Mouse (Mus musculus): ENCODE data around the gene Epdr1. TPM values are rescaled to one million over a fixed set of nuclear protein-coding genes. Genes with fewer than 3 reads are reported as not detected.
"Not testable (repeated sequence)": the region's sequence is repeated elsewhere in the genome, so short reads cannot be mapped to it uniquely, and the experiment has no call there.

The Epdr1 gene
- polyA plus RNA-seq, 1 experiment from 2014 or later, result 16.9 TPM

GRCm38 (mm10) chr13:19590996-19591759 is 28.5 kb downstream of the Epdr1 start:
- ATAC-seq (ENCODE audit: low FRiP score) (no peak), DNase-seq (ENCODE audit: low spot score) (no peak)
- no peak overlapping the region for H3K4me2 ChIP-seq (replicated peaks; ENCODE audit: low read depth, low read length)
- H3K9ac ChIP-seq (ENCODE audit: low read depth, low read length), result no peak overlapping the region
- H3K36me3 ChIP-seq (ENCODE audit: control insufficient read depth, insufficient read depth, low read length), result no peaks in the 10 kb centered on the region
- WGBS, result 89% methylated on average over 3 of the region's 3 CpGs
- no peak overlapping the region for H3K27ac ChIP-seq (ENCODE audit: low read depth, low read length)
- H3K4me3 ChIP-seq (ENCODE audit: low read depth, low read length), result no peak overlapping the region
- no peaks in the 10 kb centered on the region for H3K9me3 ChIP-seq (ENCODE audit: control insufficient read depth, low read length)
- H3K4me1 ChIP-seq (replicated peaks; ENCODE audit: control insufficient read depth, insufficient read depth, low read length), result no peaks in the 10 kb centered on the region
- no peaks in the 10 kb centered on the region for H3K27me3 ChIP-seq (ENCODE audit: control insufficient read depth, insufficient read depth, low read length)

GRCm38 (mm10) chr13:19575947-19576346 is 43.8 kb downstream of the Epdr1 start:
- Histone ChIP-seq H3K4me3 (ENCODE audit: low read depth, low read length) (no peak overlapping the region), H3K9me3 (ENCODE audit: control insufficient read depth, low read length) (no peaks in the 10 kb centered on the region), H3K4me1 (replicated peaks; ENCODE audit: control insufficient read depth, insufficient read depth, low read length) (no peaks in the 10 kb centered on the region), H3K27me3 (ENCODE audit: control insufficient read depth, insufficient read depth, low read length) (no peaks in the 10 kb centered on the region), H3K36me3 (ENCODE audit: control insufficient read depth, insufficient read depth, low read length) (no peaks in the 10 kb centered on the region), H3K9ac (ENCODE audit: low read depth, low read length) (no peak overlapping the region), H3K4me2 (replicated peaks; ENCODE audit: low read depth, low read length) (no peak overlapping the region), H3K27ac (ENCODE audit: low read depth, low read length) (no peak overlapping the region)
- DNase-seq (ENCODE audit: low spot score), result no peak
- ATAC-seq (ENCODE audit: low FRiP score), result no peak
- WGBS, result 90% methylated on average over 3 of the region's 3 CpGs

GRCm38 (mm10) chr13:19574723-19575122 is 45.0 kb downstream of the Epdr1 start:
- 88% methylated on average over 2 of the region's 2 CpGs for WGBS
- not testable (repeated sequence) for H3K36me3 ChIP-seq (ENCODE audit: control insufficient read depth, insufficient read depth, low read length); H3K9ac ChIP-seq (ENCODE audit: low read depth, low read length); H3K4me2 ChIP-seq (replicated peaks; ENCODE audit: low read depth, low read length); H3K9me3 ChIP-seq (ENCODE audit: control insufficient read depth, low read length); H3K27me3 ChIP-seq (ENCODE audit: control insufficient read depth, insufficient read depth, low read length); DNase-seq (ENCODE audit: low spot score); H3K4me1 ChIP-seq (replicated peaks; ENCODE audit: control insufficient read depth, insufficient read depth, low read length); H3K4me3 ChIP-seq (ENCODE audit: low read depth, low read length); ATAC-seq (ENCODE audit: low FRiP score); H3K27ac ChIP-seq (ENCODE audit: low read depth, low read length)

GRCm38 (mm10) chr13:19570166-19570565 is 49.6 kb downstream of the Epdr1 start:
- not testable (repeated sequence) for H3K27me3 ChIP-seq (ENCODE audit: control insufficient read depth, insufficient read depth, low read length); H3K27ac ChIP-seq (ENCODE audit: low read depth, low read length); ATAC-seq (ENCODE audit: low FRiP score); H3K36me3 ChIP-seq (ENCODE audit: control insufficient read depth, insufficient read depth, low read length); H3K9ac ChIP-seq (ENCODE audit: low read depth, low read length); H3K4me2 ChIP-seq (replicated peaks; ENCODE audit: low read depth, low read length); H3K9me3 ChIP-seq (ENCODE audit: control insufficient read depth, low read length); DNase-seq (ENCODE audit: low spot score); H3K4me3 ChIP-seq (ENCODE audit: low read depth, low read length); H3K4me1 ChIP-seq (replicated peaks; ENCODE audit: control insufficient read depth, insufficient read depth, low read length)

- Histone ChIP-seq H3K4me3 (ENCODE audit: low read depth, low read length) (no peak overlapping the region), H3K4me2 (replicated peaks; ENCODE audit: low read depth, low read length) (no peak overlapping the region), H3K4me1 (replicated peaks; ENCODE audit: control insufficient read depth, insufficient read depth, low read length) (no peaks in the 10 kb centered on the region), H3K9me3 (ENCODE audit: control insufficient read depth, low read length) (no peaks in the 10 kb centered on the region), H3K36me3 (ENCODE audit: control insufficient read depth, insufficient read depth, low read length) (no peaks in the 10 kb centered on the region), H3K9ac (ENCODE audit: low read depth, low read length) (no peak overlapping the region), H3K27me3 (ENCODE audit: control insufficient read depth, insufficient read depth, low read length) (no peaks in the 10 kb centered on the region), H3K27ac (ENCODE audit: low read depth, low read length) (no peak overlapping the region)
- 98% methylated on average over 1 of the region's 1 CpGs for WGBS
- DNase-seq (ENCODE audit: low spot score) (no peak), ATAC-seq (ENCODE audit: low FRiP score) (no peak)
Measured at GRCm38 (mm10) chr13:19562510-19562909, 57.2 kb downstream of the Epdr1 start.

GRCm38 (mm10) chr13:19555391-19555790 is 64.3 kb downstream of the Epdr1 start:
- 88% methylated on average over 4 of the region's 4 CpGs for WGBS
- H3K4me3 ChIP-seq (ENCODE audit: low read depth, low read length), result no peak overlapping the region
- H3K27me3 ChIP-seq (ENCODE audit: control insufficient read depth, insufficient read depth, low read length), result no peaks in the 10 kb centered on the region
- H3K36me3 ChIP-seq (ENCODE audit: control insufficient read depth, insufficient read depth, low read length), result no peaks in the 10 kb centered on the region
- H3K9ac ChIP-seq (ENCODE audit: low read depth, low read length), result no peak overlapping the region
- H3K4me2 ChIP-seq (replicated peaks; ENCODE audit: low read depth, low read length), result no peak overlapping the region
- ATAC-seq (ENCODE audit: low FRiP score), result no peak
- no peaks in the 10 kb centered on the region for H3K4me1 ChIP-seq (replicated peaks; ENCODE audit: control insufficient read depth, insufficient read depth, low read length)
- no peak for DNase-seq (ENCODE audit: low spot score)
- no peak overlapping the region for H3K27ac ChIP-seq (ENCODE audit: low read depth, low read length)
- no peaks in the 10 kb centered on the region for H3K9me3 ChIP-seq (ENCODE audit: control insufficient read depth, low read length)

Other genes with a start within 250 kb of the Epdr1 start
- 139 and 149 TPM in 2 replicates for gene Stard3nl, start 224.1 kb downstream of the Epdr1 start, polyA plus RNA-seq (2014; fragmentation: Nextera tagmentation; extraction: Ambion mirVana)
- gene Sfrp4, start 3.2 kb upstream of the Epdr1 start, polyA plus RNA-seq (2014; fragmentation: Nextera tagmentation; extraction: Ambion mirVana), result 1.1 TPM in 2 replicates
- not detected in 2 replicates for gene Nme8, start 77.9 kb upstream of the Epdr1 start, polyA plus RNA-seq (2014; fragmentation: Nextera tagmentation; extraction: Ambion mirVana)
- 0.12 TPM in 1 of 2 replicates, not detected in the other for gene Gpr141, start 204.3 kb upstream of the Epdr1 start, polyA plus RNA-seq (2014; fragmentation: Nextera tagmentation; extraction: Ambion mirVana)

All from hindbrain, embryonic 11.5 days (tissue).